Mouse (Mus musculus) lung, embryonic 14.5 days (tissue): ENCODE results near the gene Oaz3. TPM values are rescaled to one million over a fixed set of nuclear protein-coding genes. Genes with fewer than 3 reads are reported as not detected.

Source experiments
- ATAC-seq: fragments of 200-750 bp; cut with Nextera tagmentation; 2 replicates; pipeline ENCODE4 v1.8.0; 2017; ENCODE audit warnings: mild to moderate bottlenecking, moderate TSS enrichment, moderate library complexity; ENCODE audit not compliant: insufficient read depth
- DNase-seq: peaks from one replicate; pipeline ENCODE4 v3.0.0-alpha.2; 2015
- H3K27ac ChIP-seq: fragments of 300-500 bp; sonication (generic); 2 replicates; pipeline ENCODE4 v1.5.1; 2014; ENCODE audit warnings: low read depth, mild to moderate bottlenecking, moderate library complexity
- H3K27me3 ChIP-seq: fragments of 300-500 bp; sonication (generic); 2 replicates; pipeline ENCODE4 v1.6.1; 2014; ENCODE audit warnings: low read length, control low read depth; ENCODE audit not compliant: insufficient read depth
- H3K36me3 ChIP-seq: fragments of 300-500 bp; sonication (generic); 2 replicates; pipeline ENCODE4 v1.6.1; 2014; ENCODE audit warnings: control low read depth; ENCODE audit not compliant: insufficient read depth
- H3K4me1 ChIP-seq: fragments of 300-500 bp; sonication (generic); 2 replicates; pipeline ENCODE4 v1.6.1; 2014; ENCODE audit warnings: antibody characterized with exemption, control low read depth; ENCODE audit not compliant: insufficient read depth
- H3K4me2 ChIP-seq: fragments of 300-500 bp; sonication (generic); 2 replicates; pipeline ENCODE4 v1.6.1; 2014; ENCODE audit warnings: mild to moderate bottlenecking
- H3K4me3 ChIP-seq: fragments of 300-500 bp; sonication (generic); 2 replicates; pipeline ENCODE4 v1.5.1; 2014; ENCODE audit warnings: low read depth, low read length
- H3K9ac ChIP-seq: fragments of 300-500 bp; sonication (generic); 2 replicates; pipeline ENCODE4 v1.6.1; 2014
- H3K9me3 ChIP-seq: fragments of 300-500 bp; sonication (generic); 2 replicates; pipeline ENCODE4 v1.6.1; 2016; ENCODE audit warnings: low read depth, low read length, control low read depth
- CTCF ChIP-seq: IDR thresholded peaks from 2 replicates; pipeline ENCODE4 v1.5.1; 2016; ENCODE audit warnings: antibody characterized with exemption, low read depth
- WGBS: fragments of 180-500 bp; shearing (Covaris S2); extraction: QIAGEN DNeasy Blood & Tissue Kit; methylation state at CpG from one replicate; pipeline ENCODE4 v1.1.7; 2014; 5-methylcytosine and 5-hydroxymethylcytosine counted together
- polyA plus RNA-seq: library from polyadenylated mRNA; unstranded; fragments of >200 nt; fragmentation: Nextera tagmentation; extraction: Ambion mirVana; gene quantifications from 2 replicates; pipeline ENCODE4 v1.2.1, GENCODE M21; 2014

Oaz3 gene
- polyA plus RNA-seq, 1 experiment from 2014 or later = 0.29 TPM

DNA sequence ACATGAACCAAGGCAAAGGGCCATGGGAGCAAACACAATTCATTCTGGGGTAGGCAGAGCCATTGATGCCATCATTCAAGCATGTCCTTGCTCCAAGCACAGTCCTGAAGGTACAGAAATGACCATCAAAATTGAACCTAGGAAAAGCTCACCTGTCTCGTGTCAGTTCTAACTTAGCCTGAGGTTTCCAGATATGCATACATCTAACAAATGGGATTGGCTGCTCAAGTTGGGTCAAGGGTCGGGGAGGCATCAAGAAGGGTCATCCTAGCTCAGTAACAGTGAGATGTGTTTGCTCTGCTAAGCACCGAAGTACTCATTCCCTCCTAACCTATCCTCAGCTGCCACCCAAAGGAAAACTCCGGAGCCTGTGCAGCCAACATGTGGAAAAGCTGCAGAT lies 46.9 kb downstream of the Oaz3 start:
- no peak overlapping the region for H3K4me3 ChIP-seq
- no peak for DNase-seq
- no peak for TF ChIP-seq CTCF
- 64% methylated on average over 4 of the region's 4 CpGs for WGBS
- H3K4me2 ChIP-seq = no peak overlapping the region
- H3K36me3 ChIP-seq = no peaks in the 10 kb centered on the region
- H3K4me1 ChIP-seq = no peaks in the 10 kb centered on the region
- no peak overlapping the region for H3K9ac ChIP-seq
- no peak overlapping the region for H3K27ac ChIP-seq
- ATAC-seq = no peak
- peaks cover 32% of the 10 kb centered on the region for H3K27me3 ChIP-seq
- no peaks in the 10 kb centered on the region for H3K9me3 ChIP-seq

GRCm38 (mm10) chr3:94396336-94396735 lies 47.4 kb downstream of the Oaz3 start:
- DNase-seq = no peak
- no peaks in the 10 kb centered on the region for H3K36me3 ChIP-seq

DNA sequence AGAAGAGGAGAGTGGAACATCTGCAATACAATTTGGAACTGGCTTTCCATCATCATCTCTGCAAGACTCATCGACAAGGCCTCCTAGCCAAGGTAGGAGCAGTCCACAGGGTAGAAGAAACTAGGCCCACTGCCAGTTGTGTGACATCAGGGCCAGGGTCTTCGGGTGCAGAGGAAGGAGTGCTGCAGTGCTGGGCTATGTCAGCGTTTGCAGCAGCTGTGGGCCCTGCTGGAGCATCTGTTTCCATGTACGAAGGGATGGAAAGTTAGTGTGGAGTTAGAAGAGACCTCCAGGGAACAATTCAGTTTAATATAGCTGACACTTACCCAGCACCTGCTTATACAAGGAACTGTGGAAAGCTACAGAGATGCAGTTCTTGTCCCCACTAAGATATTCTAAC lies 50.7 kb downstream of the Oaz3 start:
- no peaks in the 10 kb centered on the region for H3K9me3 ChIP-seq

More at GRCm38 (mm10) chr3:94396336-94396735, 47.4 kb downstream of the Oaz3 start:
- Histone ChIP-seq H3K4me3 (no peak overlapping the region), H3K4me2 (no peak overlapping the region), H3K27ac (no peak overlapping the region), H3K27me3 (peaks cover 27% of the 10 kb centered on the region), H3K4me1 (no peaks in the 10 kb centered on the region), H3K9me3 (no peaks in the 10 kb centered on the region), H3K9ac (no peak overlapping the region)
- ATAC-seq = no peak
- WGBS = 82% methylated on average over 1 of the region's 1 CpGs
- TF ChIP-seq CTCF = no peak

DNA sequence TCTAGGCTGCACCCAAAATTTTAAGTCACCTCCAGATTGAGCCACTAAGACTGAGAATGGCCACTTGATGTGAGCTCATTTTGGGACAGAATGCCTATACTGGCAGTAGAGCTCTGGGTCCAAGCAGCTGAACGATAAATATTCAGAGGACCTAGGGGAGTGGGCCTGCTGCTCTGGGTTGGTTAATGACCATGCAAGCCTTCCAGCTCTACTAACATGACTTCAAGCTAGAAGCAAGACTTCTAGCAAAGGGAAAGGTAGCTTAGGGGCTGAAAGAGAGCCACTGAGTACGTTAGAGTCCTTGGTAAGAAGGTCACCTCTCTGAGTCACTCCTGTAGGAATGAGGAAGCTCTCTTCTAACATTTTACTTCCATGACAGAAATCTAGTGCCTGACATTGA lies 51.6 kb downstream of the Oaz3 start:
- Histone ChIP-seq H3K36me3 (no peaks in the 10 kb centered on the region), H3K4me1 (no peaks in the 10 kb centered on the region), H3K4me2 (no peak overlapping the region), H3K27ac (no peak overlapping the region), H3K9me3 (no peaks in the 10 kb centered on the region), H3K4me3 (no peak overlapping the region), H3K27me3 (no peaks in the 10 kb centered on the region), H3K9ac (no peak overlapping the region)
- WGBS = 77% methylated on average over 2 of the region's 2 CpGs
- TF ChIP-seq CTCF = no peak
- no peak for DNase-seq
- no peak for ATAC-seq

More for the DNA sequence above, 50.7 kb downstream of the Oaz3 start:
- no peak overlapping the region for H3K4me3 ChIP-seq
- no peaks in the 10 kb centered on the region for H3K4me1 ChIP-seq
- H3K27me3 ChIP-seq = 0 out of 2 replicates have a peak, but pooled peaks cover 6% of the 10 kb centered on the region
- H3K27ac ChIP-seq = no peak overlapping the region
- no peak overlapping the region for H3K4me2 ChIP-seq
- no peak for DNase-seq
- ATAC-seq = no peak
- 70% methylated on average over 4 of the region's 4 CpGs for WGBS
- no peak for TF ChIP-seq CTCF
- H3K36me3 ChIP-seq = no peaks in the 10 kb centered on the region
- no peak overlapping the region for H3K9ac ChIP-seq

DNA sequence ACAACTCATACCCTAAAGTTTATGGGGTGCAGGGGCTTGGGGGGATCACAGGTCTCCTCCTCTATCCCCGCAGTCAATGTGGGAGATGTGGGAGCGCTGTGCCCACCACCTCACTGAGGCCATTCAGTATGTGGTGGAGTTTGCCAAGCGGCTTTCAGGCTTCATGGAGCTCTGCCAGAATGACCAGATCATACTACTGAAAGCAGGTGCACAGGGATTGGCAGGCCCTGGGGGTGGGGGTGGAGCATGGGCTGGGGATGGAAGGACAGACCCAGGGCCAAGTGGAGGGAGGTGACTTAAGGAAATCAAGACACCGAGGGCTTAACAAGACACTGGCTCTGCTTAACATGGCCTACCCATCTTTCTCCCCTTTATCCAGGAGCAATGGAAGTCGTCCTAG lies 52.7 kb downstream of the Oaz3 start:
- no peak for ATAC-seq

GRCm38 (mm10) chr3:94389420-94389819 lies 54.3 kb downstream of the Oaz3 start:
- no peak for TF ChIP-seq CTCF
- WGBS = 93% methylated on average over 16 of the region's 16 CpGs
- no peak overlapping the region for H3K4me2 ChIP-seq
- DNase-seq (no peak), ATAC-seq (no peak)
- no peak overlapping the region for H3K9ac ChIP-seq
- H3K36me3 ChIP-seq = no peaks in the 10 kb centered on the region
- no peak overlapping the region for H3K27ac ChIP-seq
- no peak overlapping the region for H3K4me3 ChIP-seq
- no peaks in the 10 kb centered on the region for H3K27me3 ChIP-seq
- H3K4me1 ChIP-seq = no peaks in the 10 kb centered on the region
- H3K9me3 ChIP-seq = no peaks in the 10 kb centered on the region

More for the DNA sequence above, 52.7 kb downstream of the Oaz3 start:
- H3K4me1 ChIP-seq = no peaks in the 10 kb centered on the region
- H3K9me3 ChIP-seq = no peaks in the 10 kb centered on the region
- H3K9ac ChIP-seq = no peak overlapping the region
- WGBS = 84% methylated on average over 5 of the region's 5 CpGs
- H3K4me3 ChIP-seq = no peak overlapping the region
- no peaks in the 10 kb centered on the region for H3K36me3 ChIP-seq
- H3K27me3 ChIP-seq = no peaks in the 10 kb centered on the region
- TF ChIP-seq CTCF = no peak
- H3K4me2 ChIP-seq = no peak overlapping the region
- no peak overlapping the region for H3K27ac ChIP-seq
- no peak for DNase-seq

- no peak for DNase-seq
Observed at GRCm38 (mm10) chr3:94388047-94388446, 55.7 kb downstream of the Oaz3 start.

GRCm38 (mm10) chr3:94387391-94387790 lies 56.3 kb downstream of the Oaz3 start:
- Histone ChIP-seq H3K4me1 (no peaks in the 10 kb centered on the region), H3K27me3 (no peaks in the 10 kb centered on the region), H3K9me3 (no peaks in the 10 kb centered on the region), H3K27ac (no peak overlapping the region), H3K4me2 (no peak overlapping the region), H3K36me3 (no peaks in the 10 kb centered on the region), H3K9ac (no peak overlapping the region), H3K4me3 (no peak overlapping the region)
- ATAC-seq = no peak
- no peak for TF ChIP-seq CTCF
- 85% methylated on average over 10 of the region's 10 CpGs for WGBS
- DNase-seq = no peak

More at GRCm38 (mm10) chr3:94388047-94388446, 55.7 kb downstream of the Oaz3 start:
- H3K36me3 ChIP-seq = no peaks in the 10 kb centered on the region
- H3K9ac ChIP-seq = no peak overlapping the region
- ATAC-seq = no peak
- H3K4me1 ChIP-seq = no peaks in the 10 kb centered on the region
- 60% methylated on average over 5 of the region's 5 CpGs for WGBS
- TF ChIP-seq CTCF = no peak
- no peaks in the 10 kb centered on the region for H3K9me3 ChIP-seq
- no peak overlapping the region for H3K4me2 ChIP-seq
- no peaks in the 10 kb centered on the region for H3K27me3 ChIP-seq
- H3K4me3 ChIP-seq = no peak overlapping the region
- H3K27ac ChIP-seq = no peak overlapping the region
